Mouse (Mus musculus) left cerebral cortex, postnatal 25 days (tissue): ENCODE data around the gene Kat7. TPM values are rescaled to one million over a fixed set of nuclear protein-coding genes. Genes with fewer than 3 reads are reported as not detected.

ENCODE experiments used
- DNase-seq, 2 experiments: peaks; one replicate each; pipeline ENCODE4 v3.0.0; 2022; ENCODE audit warnings: low spot score in 2 of 2, mixed read lengths in 1 of 2
- intact Hi-C: fragments of 180-260 bp; cut with DNase I; formaldehyde crosslinking; loops from one replicate; pipeline ENCODE4 v1.15.1; 2025
- total RNA-seq, 2 experiments: library from RNA; stranded (reverse); gene quantifications; 2 replicates each; pipeline ENCODE4 v1.2.3; 2021

Gene Kat7
- total RNA-seq, 2 experiments from 2014 or later, result 67.5 to 70.1 TPM

GRCm38 (mm10) chr11:95251295-95251694, 58.8 kb downstream of the Kat7 start:
- DNase-seq, result peak; percentile 67 to 77
- intact Hi-C loops, result loop anchor here (1.0 to 10.0 kb wide), 2 partner anchors 134 to 206 kb away; partner anchors contain the start of gene Pdk2

DNA sequence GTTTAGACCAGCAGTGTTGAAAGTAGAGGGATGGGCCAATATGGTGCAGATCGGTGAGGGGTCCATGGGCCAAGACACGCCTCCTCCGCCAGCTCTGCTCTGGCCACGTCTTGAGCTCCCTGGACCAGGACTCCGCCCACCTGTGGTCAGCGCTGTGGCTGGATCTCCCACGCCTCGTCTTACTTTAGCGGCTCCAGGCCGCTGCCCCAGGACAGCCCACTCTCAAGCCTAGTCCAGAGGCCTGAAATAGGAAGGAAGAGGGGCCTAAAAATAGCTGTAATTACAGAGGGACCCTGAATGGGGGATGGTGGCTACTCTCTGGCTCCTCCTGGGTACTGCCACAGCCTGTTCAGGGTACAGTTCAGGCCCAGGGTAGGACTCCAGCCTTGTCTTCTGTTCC, 59.9 kb downstream of the Kat7 start:
- intact Hi-C loops, result loop anchor here (10.0 kb wide), 1 partner anchor 205 kb away; the partner anchor contains the start of gene Pdk2
- DNase-seq, result no peak

DNA sequence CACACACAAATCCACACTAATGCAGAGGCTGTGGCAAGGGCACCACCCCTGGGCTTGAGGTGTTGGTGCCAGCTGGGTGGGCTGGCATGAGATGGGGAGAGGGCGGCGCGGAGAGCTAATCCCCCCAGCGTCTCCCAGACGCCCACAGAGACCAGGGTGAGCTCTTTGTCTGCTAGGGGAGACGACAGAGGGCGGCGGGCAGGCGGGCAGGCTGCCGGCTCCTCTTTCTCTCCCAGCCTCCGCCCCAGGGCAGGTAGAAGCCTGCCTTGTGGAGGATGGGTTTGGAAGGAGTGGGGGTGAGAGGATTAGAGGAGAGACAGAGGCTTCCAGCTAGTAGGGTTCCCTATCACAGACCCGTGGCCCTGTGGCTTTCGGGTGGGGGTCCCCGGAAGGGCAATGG, 63.0 kb downstream of the Kat7 start:
- no peak for DNase-seq
- intact Hi-C loops, result no loop called here

DNA sequence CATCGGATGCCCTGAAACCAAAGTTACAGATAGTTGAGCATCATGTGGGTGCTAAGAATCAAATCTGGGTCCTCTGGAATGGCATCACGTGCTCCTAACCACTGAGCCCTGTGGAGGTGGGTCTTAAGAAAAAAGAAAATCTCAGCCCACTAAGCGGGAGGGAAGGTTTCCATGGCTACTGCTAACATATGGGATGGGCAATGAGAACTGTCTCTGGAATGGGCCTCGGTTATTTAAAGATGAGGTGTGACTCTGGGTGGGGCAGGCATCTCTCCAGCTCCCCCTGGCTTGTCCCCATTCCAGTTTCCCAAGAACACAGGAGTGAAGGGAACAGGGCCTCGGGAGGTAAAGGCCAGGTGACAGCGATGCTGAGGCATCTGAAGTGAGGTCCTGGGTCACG, 64.6 kb downstream of the Kat7 start:
- intact Hi-C loops, result no loop called here

GRCm38 (mm10) chr11:95242653-95243052, 67.4 kb downstream of the Kat7 start:
- intact Hi-C loops, result no loop called here
- DNase-seq, result no peak

More for the DNA sequence above, 64.6 kb downstream of the Kat7 start:
- peak in 1 of 2 experiments; percentile 30 for DNase-seq

DNA sequence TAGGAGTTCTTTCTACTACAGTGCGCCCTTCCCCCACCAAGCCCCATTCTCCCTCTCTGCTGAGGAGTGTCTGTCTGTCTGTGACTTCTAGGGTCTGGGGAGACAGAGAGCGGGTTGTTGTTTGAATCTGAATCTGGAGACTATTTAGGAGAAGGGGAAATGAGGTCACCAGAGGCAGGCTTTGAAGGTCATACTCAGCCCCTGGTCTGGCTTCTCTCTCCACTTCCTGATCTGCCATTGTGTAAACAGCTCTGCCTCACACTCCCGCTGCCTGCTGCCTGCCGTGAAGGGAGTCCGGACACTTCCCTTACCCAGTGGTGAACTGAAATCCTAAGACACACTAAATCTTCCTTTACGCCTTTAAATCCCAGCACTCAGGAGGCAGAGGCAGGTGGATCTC, 71.6 kb downstream of the Kat7 start:
- DNase-seq, result no peak
- intact Hi-C loops, result no loop called here

GRCm38 (mm10) chr11:95232329-95232696, 77.7 kb downstream of the Kat7 start:
- intact Hi-C loops, result loop anchor here (1.0 kb wide), 1 partner anchor 115 kb away; no protein-coding TSS in a partner anchor
- no peak for DNase-seq

GRCm38 (mm10) chr11:95231688-95232328, 78.2 kb downstream of the Kat7 start:
- DNase-seq, result peak; percentile 53 to 56
- intact Hi-C loops, result loop anchor here (1.0 kb wide), 1 partner anchor 115 kb away; no protein-coding TSS in a partner anchor

GRCm38 (mm10) chr11:95227467-95227866, 82.6 kb downstream of the Kat7 start:
- intact Hi-C loops, result no loop called here
- DNase-seq, result no peak

DNA sequence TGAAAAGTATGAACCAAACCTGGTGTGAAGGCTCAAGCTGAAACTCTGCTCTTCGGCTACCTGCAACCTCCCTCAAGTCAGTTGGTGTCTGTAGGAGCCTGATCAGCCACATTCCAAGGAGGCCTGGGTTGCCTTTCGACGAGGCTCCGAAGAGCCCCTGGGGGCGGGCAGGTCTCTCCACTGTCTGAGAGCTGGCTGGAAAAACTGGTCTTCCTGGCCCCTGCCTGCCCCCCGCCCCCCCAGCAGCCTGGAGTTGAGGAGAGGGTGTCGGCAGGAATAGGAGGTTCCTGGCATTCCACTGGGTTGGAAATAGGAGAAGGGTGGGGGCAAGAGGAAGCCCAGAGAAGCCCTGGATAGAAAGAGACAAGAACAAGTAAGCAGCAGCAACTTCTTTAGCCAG, 84.6 kb downstream of the Kat7 start:
- DNase-seq, result no peak
- intact Hi-C loops, result no loop called here

Other genes starting within 250 kb of the Kat7 start
- gene Itga3, start 233.4 kb downstream of the Kat7 start, total RNA-seq, result 10 to 100 TPM; 13.8 to 14.5 TPM
- gene Dlx3, start 190.1 kb downstream of the Kat7 start, total RNA-seq, result not detected
- gene Dlx4, start 164.0 kb downstream of the Kat7 start, total RNA-seq, result not detected
- gene Tac4, start 48.7 kb downstream of the Kat7 start, total RNA-seq, result not detected
- gene Fam117a, start 26.8 kb upstream of the Kat7 start, total RNA-seq, result 1 to 10 TPM; 2.5 to 3.8 TPM
- 10 to 100 TPM; 65.6 to 66.0 TPM for gene Slc35b1, start 74.4 kb upstream of the Kat7 start, total RNA-seq
- gene Spop, start 103.8 kb upstream of the Kat7 start, total RNA-seq, result 100 to 1,000 TPM; 183 to 188 TPM
- gene Nxph3, start 204.3 kb upstream of the Kat7 start, total RNA-seq, result 10 to 100 TPM; 20.5 to 35.2 TPM